ENCODE assay signal across 8 mouse cellular contexts in the genomic region with DNA sequence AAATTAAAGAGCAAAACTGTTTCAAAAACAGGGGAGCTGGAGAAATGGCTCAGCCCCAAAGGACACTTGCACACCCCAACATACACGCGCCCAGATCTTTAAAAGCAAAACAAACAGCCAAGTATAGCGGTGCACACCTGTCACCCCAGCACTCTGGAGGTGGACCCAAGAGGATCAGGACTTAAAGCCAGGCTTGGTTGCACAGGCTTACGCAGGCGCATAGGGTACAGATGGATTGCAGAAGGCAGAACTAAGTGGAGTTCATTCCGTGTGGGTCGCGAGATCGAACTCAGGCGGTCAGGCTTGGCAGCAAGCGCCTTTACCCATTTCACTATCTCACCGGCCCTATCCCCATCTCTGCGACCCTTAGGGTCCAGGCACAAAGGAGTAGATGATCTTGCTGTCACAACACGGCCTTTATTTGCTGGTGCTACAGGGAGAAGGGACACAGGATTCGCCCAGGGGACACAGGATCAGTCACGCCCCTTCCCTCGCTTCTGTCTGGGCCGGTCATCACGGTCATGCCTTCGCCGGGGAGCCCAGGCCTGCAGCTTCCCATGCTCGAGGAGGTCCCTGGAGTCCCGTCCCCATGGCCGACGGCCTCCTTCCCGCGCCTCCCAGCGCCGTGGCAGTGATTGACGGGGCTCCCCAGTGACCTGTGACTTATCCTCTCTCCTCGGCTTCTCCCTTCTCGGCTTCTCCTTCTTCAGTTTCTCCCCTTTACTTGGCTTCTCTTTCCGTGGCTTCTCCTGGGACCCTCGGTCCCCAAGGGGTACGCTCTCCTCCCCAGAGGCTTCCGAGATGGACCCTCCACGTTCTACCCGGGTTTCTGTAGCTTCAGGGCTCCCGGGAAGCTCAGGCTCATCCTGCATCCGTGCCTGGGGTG. TPM values are rescaled to one million over a fixed set of nuclear protein-coding genes. Genes with fewer than 3 reads are reported as not detected.
DNase-seq lines count a peak whose midpoint lies in the region; ATAC-seq lines count a peak whose summit lies in the region.

No protein-coding gene starts in this region.

- H3K4me3 ChIP-seq in liver, embryonic 15.5 days (replicated peaks) = 0 out of 2 replicates have a peak overlapping the region, but pooled peaks have one; percentile 1

- peaks cover 74% of the 10 kb centered on the region for H3K27me3 ChIP-seq in liver, embryonic 15.5 days

- no peak overlapping the region for H3K9ac ChIP-seq in liver, embryonic 15.5 days

- H3K36me3 ChIP-seq in liver, embryonic 15.5 days (replicated peaks) = peaks cover 21% of the 10 kb centered on the region

- peaks cover 51% of the 10 kb centered on the region for H3K4me1 ChIP-seq in liver, embryonic 15.5 days (replicated peaks)

- H3K27ac ChIP-seq in liver, embryonic 15.5 days (replicated peaks) = no peak overlapping the region

- 18% methylated on average over 40 of the region's 40 CpGs for WGBS in liver, embryonic 15.5 days (ENCODE audit: insufficient replicate concordance)

- H3K4me2 ChIP-seq in liver, embryonic 15.5 days = peak overlapping the region; percentile 39

- DNase-seq in cerebellum, postnatal 25 days = peak; percentile 37 to 45
- DNase-seq in cerebellum, adult 8-10 months = no peak
- peak; percentile 13 for DNase-seq in thymus, postnatal 4 days
- no peak for DNase-seq in thymus, postnatal 10 days (ENCODE audit: low spot score in 2 of 2)
- DNase-seq in telencephalon, adult 2 months (ENCODE audit: low read depth, low spot score) = peak; percentile 45
- no peak for DNase-seq in frontal cortex, postnatal 25 days (ENCODE audit: low spot score in 2 of 2)
- DNase-seq in kidney, postnatal 10 days = no peak

- no peak for ATAC-seq in liver, embryonic 15.5 days (ENCODE audit: insufficient read depth)

- no peaks in the 10 kb centered on the region for H3K9me3 ChIP-seq in liver, embryonic 15.5 days (replicated peaks)

RNA-seq across cellular contexts. Expression of a gene that starts 3.3 kb away (rescaled TPM):
- 0.10 and 0.12 TPM in 2 replicates for polyA plus RNA-seq in liver, embryonic 15.5 days (2015; fragmentation: Nextera tagmentation; extraction: Ambion mirVana)

RNA-seq across cellular contexts. Expression of a gene that starts 5.0 kb away (rescaled TPM):
- 0.97 and 1.3 TPM in 2 replicates for polyA plus RNA-seq in liver, embryonic 15.5 days (2015; fragmentation: Nextera tagmentation; extraction: Ambion mirVana)

RNA-seq across cellular contexts. Expression of a gene that starts 9.9 kb away (rescaled TPM):
- polyA plus RNA-seq in liver, embryonic 15.5 days (2015; fragmentation: Nextera tagmentation; extraction: Ambion mirVana) = 73.6 and 83.0 TPM in 2 replicates

RNA-seq across cellular contexts. Expression of a gene that starts 10.3 kb away (rescaled TPM):
- 31.3 and 32.8 TPM in 2 replicates for polyA plus RNA-seq in liver, embryonic 15.5 days (2015; fragmentation: Nextera tagmentation; extraction: Ambion mirVana)

RNA-seq across cellular contexts. Expression of a gene that starts 18.1 kb away (rescaled TPM):
- polyA plus RNA-seq in liver, embryonic 15.5 days (2015; fragmentation: Nextera tagmentation; extraction: Ambion mirVana) = 1,470 and 1,719 TPM in 2 replicates

Comparison
In these comparisons a context has a peak if more than half of its experiments do, and no peak if none do; other contexts are left out.
1. DNase-seq: peak in cerebellum, postnatal 25 days (2 of 2), thymus, postnatal 4 days (single experiment) and telencephalon, adult 2 months (single experiment); none in cerebellum, adult 8-10 months (single experiment), thymus, postnatal 10 days (0 of 2), frontal cortex, postnatal 25 days (0 of 2) and kidney, postnatal 10 days (single experiment).